Mouse (Mus musculus) kidney, embryonic 16.5 days (tissue): ENCODE measurements at regions not wholly inside any gene's neighbourhood (a gene's known extent, or its start where the extent isn't known, plus 50 kb on each side); places are given as distances from the start of the nearest gene placed in this dataset.

Experiments used
- ATAC-seq: fragments of 200-750 bp; cut with Nextera tagmentation; 2 replicates; pipeline ENCODE4 v1.8.0; 2017; ENCODE audit warnings: moderate TSS enrichment; ENCODE audit not compliant: low FRiP score, low TSS enrichment
- H3K27ac ChIP-seq: fragments of 300-500 bp; sonication (generic); 2 replicates; pipeline ENCODE4 v1.5.1; 2014; ENCODE audit warnings: low read length
- H3K27me3 ChIP-seq: fragments of 300-500 bp; sonication (generic); 2 replicates; pipeline ENCODE4 v1.6.1; 2014; ENCODE audit warnings: low read length, control low read depth, mixed read lengths; ENCODE audit not compliant: insufficient read depth
- H3K36me3 ChIP-seq: fragments of 300-500 bp; sonication (generic); 2 replicates; pipeline ENCODE4 v1.6.1; 2014; ENCODE audit warnings: low read length, control low read depth, mixed read lengths; ENCODE audit not compliant: insufficient read depth
- H3K4me1 ChIP-seq: fragments of 300-500 bp; sonication (generic); 2 replicates; pipeline ENCODE4 v1.6.1; 2014; ENCODE audit warnings: low read length, control low read depth, mixed read lengths; ENCODE audit not compliant: insufficient read depth
- H3K4me2 ChIP-seq: fragments of 300-500 bp; sonication (generic); replicated peaks from 2 replicates; pipeline ENCODE4 v1.6.1; 2014; ENCODE audit warnings: low read depth, low read length
- H3K4me3 ChIP-seq: fragments of 300-500 bp; sonication (generic); 2 replicates; pipeline ENCODE4 v1.5.1; 2014; ENCODE audit warnings: mild to moderate bottlenecking, low read length
- H3K9ac ChIP-seq: fragments of 300-500 bp; sonication (generic); replicated peaks from 2 replicates; pipeline ENCODE4 v1.6.1; 2014; ENCODE audit warnings: low read length
- H3K9me3 ChIP-seq: fragments of 300-500 bp; sonication (generic); 2 replicates; pipeline ENCODE4 v1.6.1; 2016; ENCODE audit warnings: low read length, control low read depth
- WGBS: fragments of 180-500 bp; shearing (Covaris S2); extraction: QIAGEN DNeasy Blood & Tissue Kit; methylation state at CpG from one replicate; pipeline ENCODE4 v1.1.7; 2014; 5-methylcytosine and 5-hydroxymethylcytosine counted together

DNA sequence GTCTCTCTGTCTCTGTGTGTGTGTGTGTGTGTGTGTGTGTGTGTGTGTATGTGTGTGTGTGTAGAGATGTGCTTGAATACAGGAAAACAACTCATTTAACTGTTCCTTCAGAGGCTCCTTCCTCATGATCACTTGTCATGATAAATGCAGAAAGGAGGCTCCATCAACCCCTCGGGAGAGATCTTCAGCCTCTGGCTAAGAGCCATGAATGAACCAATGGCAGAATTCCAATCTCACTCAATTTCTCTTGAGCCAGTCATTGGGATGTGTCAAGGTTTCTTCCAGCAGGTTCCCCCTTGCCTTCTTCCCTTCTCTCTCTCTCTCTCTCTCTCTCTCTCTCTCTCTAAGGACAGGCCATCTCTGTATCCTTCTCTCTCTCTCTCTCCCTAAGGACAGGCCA lies 124.1 kb downstream of the Adamts1 start:
- no peak overlapping the region for H3K9ac ChIP-seq

DNA sequence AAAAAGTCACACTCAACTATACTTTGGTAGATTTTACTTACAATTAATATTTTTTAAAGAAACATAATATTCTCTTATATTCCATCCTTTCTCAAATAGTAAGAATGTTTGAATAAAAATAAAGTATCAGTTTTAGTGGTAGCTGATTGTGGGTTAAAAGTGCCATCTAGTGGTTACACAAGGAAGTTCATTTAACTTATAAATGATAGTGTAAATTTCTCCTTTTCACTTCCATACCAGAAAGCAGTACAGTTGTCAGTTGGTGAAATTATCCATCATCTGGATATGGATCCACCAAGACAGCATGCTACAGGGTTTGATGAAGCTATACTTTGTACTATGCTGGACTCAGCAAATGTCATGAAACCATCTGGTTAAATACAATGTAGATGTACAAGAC lies 124.7 kb downstream of the Adamts1 start:
- H3K9me3 ChIP-seq, result no peaks in the 10 kb centered on the region
- ATAC-seq, result no peak

More for the DNA sequence above, 124.1 kb downstream of the Adamts1 start:
- Histone ChIP-seq H3K4me1 (peaks cover 9% of the 10 kb centered on the region; the same call in 1 of the 2 replicates), H3K36me3 (no peaks in the 10 kb centered on the region), H3K4me2 (no peak overlapping the region), H3K9me3 (no peaks in the 10 kb centered on the region), H3K4me3 (no peak overlapping the region), H3K27me3 (no peaks in the 10 kb centered on the region), H3K27ac (no peak overlapping the region)
- 63% methylated on average over 1 of the region's 1 CpGs for WGBS
- no peak for ATAC-seq

DNA sequence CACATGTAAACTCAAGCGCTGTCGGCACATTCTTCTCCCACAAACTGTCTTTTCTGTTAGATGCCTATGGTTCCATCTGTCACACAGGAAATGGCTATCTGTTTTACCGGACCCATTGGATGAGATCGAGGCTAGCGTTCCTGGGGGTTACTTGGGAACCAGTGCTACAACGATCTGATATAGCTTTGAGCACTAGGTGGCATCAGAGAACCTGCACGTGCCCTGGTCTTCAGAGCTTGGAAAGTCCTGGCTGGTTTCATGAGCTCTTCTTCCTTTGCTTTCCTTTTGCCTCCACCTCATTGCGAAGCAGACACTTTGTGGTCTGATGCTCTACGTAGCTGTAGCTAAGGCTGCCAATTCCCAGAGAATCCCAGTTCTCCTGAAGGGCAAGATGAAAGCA lies 123.8 kb upstream of the Cyyr1 start:
- no peaks in the 10 kb centered on the region for H3K27me3 ChIP-seq
- H3K9me3 ChIP-seq, result no peaks in the 10 kb centered on the region
- WGBS, result 35% methylated on average over 9 of the region's 9 CpGs
- H3K9ac ChIP-seq, result no peak overlapping the region
- peaks cover 9% of the 10 kb centered on the region; the same call in 1 of the 2 replicates for H3K4me1 ChIP-seq
- no peak overlapping the region for H3K4me2 ChIP-seq
- no peak overlapping the region for H3K27ac ChIP-seq
- peak; percentile 76; the same call in 1 of the 2 replicates for ATAC-seq
- no peaks in the 10 kb centered on the region for H3K36me3 ChIP-seq
- H3K4me3 ChIP-seq, result no peak overlapping the region

More for the DNA sequence above, 124.7 kb downstream of the Adamts1 start:
- no peak overlapping the region for H3K9ac ChIP-seq
- H3K4me3 ChIP-seq, result no peak overlapping the region
- no peaks in the 10 kb centered on the region for H3K27me3 ChIP-seq
- no peak overlapping the region for H3K4me2 ChIP-seq
- no peaks in the 10 kb centered on the region for H3K36me3 ChIP-seq
- no peak overlapping the region for H3K27ac ChIP-seq
- peaks cover 9% of the 10 kb centered on the region; the same call in 1 of the 2 replicates for H3K4me1 ChIP-seq

DNA sequence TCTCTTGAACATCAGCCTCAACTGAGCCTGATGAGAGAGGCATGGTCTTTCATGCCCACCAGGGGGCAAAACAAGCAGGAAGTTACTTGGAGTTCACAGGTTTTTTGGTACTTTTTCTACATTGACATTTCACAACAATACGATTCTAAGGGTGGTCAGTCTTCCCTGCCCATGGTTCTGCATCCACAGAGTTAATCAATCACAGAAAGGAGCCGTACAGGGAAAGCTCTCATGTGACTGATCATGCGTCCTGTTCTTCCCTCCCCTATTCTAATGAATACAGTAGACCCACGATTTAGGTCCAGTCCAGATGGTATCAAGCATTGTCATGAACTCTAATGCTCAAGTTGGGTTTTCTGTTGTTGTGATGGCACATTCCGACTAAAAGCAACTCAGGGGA lies 115.6 kb upstream of the Cyyr1 start:
- Histone ChIP-seq H3K9ac (no peak overlapping the region), H3K4me2 (no peak overlapping the region), H3K27ac (no peak overlapping the region), H3K4me3 (no peak overlapping the region), H3K4me1 (0 out of 2 replicates have a peak, but pooled peaks cover 2% of the 10 kb centered on the region), H3K27me3 (no peaks in the 10 kb centered on the region), H3K9me3 (no peaks in the 10 kb centered on the region), H3K36me3 (no peaks in the 10 kb centered on the region)
- ATAC-seq, result no peak; the same call in 1 of the 2 replicates
- 62% methylated on average over 5 of the region's 5 CpGs for WGBS

DNA sequence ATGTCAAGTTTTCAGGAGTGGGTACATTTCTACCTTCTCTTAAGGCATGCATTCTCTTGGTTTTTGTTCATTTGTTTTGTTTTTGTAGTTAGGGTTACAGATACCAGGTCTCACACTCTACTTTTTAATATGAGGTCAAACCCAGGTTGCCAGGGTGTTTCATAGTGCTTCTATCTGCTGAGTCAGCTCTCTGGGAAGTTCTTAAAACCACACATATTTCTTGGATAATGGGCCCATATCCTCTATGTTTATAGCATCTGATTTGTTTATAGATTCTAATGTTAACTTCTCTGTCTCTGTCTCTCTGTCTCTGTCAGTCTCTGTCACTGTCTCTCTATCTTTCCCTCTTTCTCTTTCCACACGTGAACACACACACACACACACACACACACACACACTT lies 114.6 kb upstream of the Cyyr1 start:
- Histone ChIP-seq H3K36me3 (no peaks in the 10 kb centered on the region), H3K4me1 (0 out of 2 replicates have a peak, but pooled peaks cover 2% of the 10 kb centered on the region), H3K9ac (no peak overlapping the region), H3K4me3 (no peak overlapping the region), H3K27me3 (no peaks in the 10 kb centered on the region), H3K27ac (no peak overlapping the region), H3K9me3 (no peaks in the 10 kb centered on the region), H3K4me2 (no peak overlapping the region)
- 61% methylated on average over 1 of the region's 1 CpGs for WGBS
- ATAC-seq, result no peak

DNA sequence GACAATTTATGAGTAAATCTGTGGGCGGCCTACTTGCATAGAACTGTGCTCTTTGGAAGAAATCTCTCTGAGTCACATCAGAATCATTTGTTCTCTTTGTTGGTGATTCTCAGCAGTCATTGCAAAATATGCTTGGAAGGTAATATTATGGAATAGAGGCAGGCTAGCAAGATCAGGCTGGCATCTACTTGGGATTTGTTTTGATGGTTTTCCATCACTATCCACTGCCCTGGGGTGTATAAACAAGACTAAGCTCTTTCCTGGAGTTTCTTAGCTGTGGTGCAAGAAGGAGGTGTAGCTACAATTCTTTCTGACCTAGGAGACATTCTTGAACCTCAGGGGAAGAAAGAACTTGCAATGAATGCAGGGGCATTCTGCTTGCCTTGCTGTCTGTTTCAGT lies 96.3 kb upstream of the Cyyr1 start:
- Histone ChIP-seq H3K4me1 (no peaks in the 10 kb centered on the region), H3K27me3 (no peaks in the 10 kb centered on the region), H3K4me2 (no peak overlapping the region), H3K9ac (no peak overlapping the region), H3K36me3 (no peaks in the 10 kb centered on the region), H3K4me3 (no peak overlapping the region), H3K9me3 (no peaks in the 10 kb centered on the region), H3K27ac (no peak overlapping the region)
- no peak for ATAC-seq
- WGBS, result 88% methylated on average over 1 of the region's 1 CpGs

DNA sequence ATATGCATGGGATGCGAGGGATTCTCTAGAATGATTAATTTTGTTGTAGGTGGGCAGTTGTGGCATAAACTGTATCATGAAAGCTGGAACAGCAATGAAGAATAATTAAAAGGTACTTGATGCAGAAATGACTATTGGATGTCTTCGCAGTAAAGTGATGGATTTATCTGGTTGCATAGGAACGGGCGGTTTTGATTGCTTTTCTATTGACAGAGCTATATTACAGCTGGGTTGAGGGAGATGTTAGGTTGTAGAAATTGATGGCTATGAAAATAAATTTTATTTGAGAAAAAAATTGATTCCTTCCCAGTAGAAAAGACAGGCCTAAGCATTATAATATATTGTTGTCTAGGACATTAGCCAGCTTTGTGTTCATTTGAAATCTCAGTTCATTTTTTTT lies 87.8 kb upstream of the Cyyr1 start:
- Histone ChIP-seq H3K9me3 (no peaks in the 10 kb centered on the region), H3K4me2 (no peak overlapping the region), H3K4me1 (no peaks in the 10 kb centered on the region), H3K4me3 (no peak overlapping the region), H3K27me3 (no peaks in the 10 kb centered on the region), H3K27ac (no peak overlapping the region), H3K9ac (no peak overlapping the region), H3K36me3 (no peaks in the 10 kb centered on the region)
- no peak for ATAC-seq
- 88% methylated on average over 4 of the region's 4 CpGs for WGBS

DNA sequence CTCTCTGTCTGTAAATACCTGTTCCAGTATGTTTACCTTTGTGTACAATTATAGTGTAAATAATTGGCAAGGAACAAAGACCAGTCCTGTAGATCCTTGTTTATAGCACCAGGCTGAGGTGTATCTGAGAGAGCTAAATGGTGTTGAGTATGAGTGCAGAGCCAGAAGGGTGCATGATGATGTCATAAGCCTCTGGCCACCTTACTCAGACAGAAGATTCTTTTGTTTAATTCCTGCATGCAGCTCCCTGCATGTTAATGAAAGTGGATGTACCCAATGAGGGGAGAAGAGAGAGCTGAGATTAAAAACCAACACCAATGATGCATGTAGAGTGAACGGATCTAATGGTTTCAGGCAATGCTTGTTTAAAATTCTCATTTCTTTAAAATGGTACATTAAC lies 83.9 kb upstream of the Cyyr1 start:
- Histone ChIP-seq H3K27ac (no peak overlapping the region), H3K36me3 (no peaks in the 10 kb centered on the region), H3K4me3 (no peak overlapping the region), H3K27me3 (no peaks in the 10 kb centered on the region), H3K4me2 (no peak overlapping the region), H3K9me3 (no peaks in the 10 kb centered on the region), H3K9ac (no peak overlapping the region), H3K4me1 (no peaks in the 10 kb centered on the region)
- no peak for ATAC-seq
- WGBS, result 90% methylated on average over 1 of the region's 1 CpGs

DNA sequence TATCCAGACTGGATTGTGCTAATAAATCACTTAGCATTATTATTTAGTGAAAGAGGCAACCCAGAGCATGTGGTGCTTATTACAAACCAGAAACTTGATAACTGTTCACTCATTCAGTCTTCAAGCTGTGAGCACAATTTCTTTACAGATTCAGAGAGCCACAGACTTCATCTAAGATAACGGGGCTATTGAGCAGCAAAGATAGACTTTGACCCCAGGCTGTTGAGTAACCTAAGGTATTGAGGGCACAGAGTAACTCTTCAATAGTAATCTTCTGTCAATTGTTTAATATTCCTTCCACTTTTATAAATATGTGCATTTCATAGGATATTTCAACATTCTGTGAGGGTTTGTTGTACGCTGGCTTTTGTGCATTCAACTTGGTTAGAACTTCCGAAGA lies 76.5 kb upstream of the Cyyr1 start:
- ATAC-seq, result no peak
- no peak overlapping the region for H3K4me3 ChIP-seq
- WGBS, result 93% methylated on average over 3 of the region's 3 CpGs

DNA sequence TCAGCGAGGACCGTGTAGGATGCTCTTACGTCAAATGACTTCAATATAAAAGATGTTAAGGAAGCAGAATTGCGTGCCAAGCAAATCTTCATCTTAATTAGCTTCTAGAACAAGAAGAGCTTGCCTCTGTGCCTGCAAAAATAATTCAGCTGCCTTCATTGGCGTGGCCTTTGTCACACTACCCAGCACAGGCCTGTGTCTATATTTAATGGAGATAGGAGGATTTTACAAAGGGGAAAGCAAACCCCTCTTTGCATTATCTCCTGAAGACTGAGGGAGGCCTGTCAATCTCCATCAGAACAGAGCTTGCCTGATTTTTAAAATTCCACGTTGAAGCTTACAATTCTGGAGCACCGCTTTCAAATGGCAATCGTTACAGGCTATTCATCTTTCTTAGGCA lies 71.3 kb upstream of the Cyyr1 start:
- H3K27ac ChIP-seq, result no peak overlapping the region
- ATAC-seq, result no peak
- WGBS, result 77% methylated on average over 8 of the region's 8 CpGs

More for the DNA sequence above, 76.5 kb upstream of the Cyyr1 start:
- H3K4me1 ChIP-seq, result no peaks in the 10 kb centered on the region
- H3K9me3 ChIP-seq, result no peaks in the 10 kb centered on the region
- no peaks in the 10 kb centered on the region for H3K27me3 ChIP-seq
- no peaks in the 10 kb centered on the region for H3K36me3 ChIP-seq
- H3K27ac ChIP-seq, result no peak overlapping the region
- H3K4me2 ChIP-seq, result no peak overlapping the region
- H3K9ac ChIP-seq, result no peak overlapping the region

More for the DNA sequence above, 71.3 kb upstream of the Cyyr1 start:
- H3K36me3 ChIP-seq, result no peaks in the 10 kb centered on the region
- no peak overlapping the region for H3K4me2 ChIP-seq
- no peaks in the 10 kb centered on the region for H3K27me3 ChIP-seq
- no peak overlapping the region for H3K9ac ChIP-seq
- H3K4me3 ChIP-seq, result no peak overlapping the region
- no peaks in the 10 kb centered on the region for H3K9me3 ChIP-seq
- no peaks in the 10 kb centered on the region for H3K4me1 ChIP-seq
